Mouse (Mus musculus) olfactory bulb, adult 2 months (tissue): ENCODE data around the gene Best3. TPM values are rescaled to one million over a fixed set of nuclear protein-coding genes. Genes with fewer than 3 reads are reported as not detected.
"Not testable (repeated sequence)": the region's sequence is repeated elsewhere in the genome, so short reads cannot be mapped to it uniquely, and the experiment has no call there.

Experiments
- H3K27ac ChIP-seq: fragments of 200-500 bp; 2 replicates; pipeline ENCODE4 v1.5.1; 2012; ENCODE audit warnings: low read depth, low read length; ENCODE audit not compliant: insufficient read depth
- H3K4me1 ChIP-seq: fragments of 200-500 bp; 2 replicates; pipeline ENCODE4 v1.6.1; 2012; ENCODE audit warnings: low read length; ENCODE audit not compliant: control insufficient read depth, insufficient read depth
- H3K4me3 ChIP-seq: fragments of 200-500 bp; 2 replicates; pipeline ENCODE4 v1.5.1; 2012; ENCODE audit warnings: mild to moderate bottlenecking, low read depth, low read length, moderate library complexity; ENCODE audit not compliant: insufficient read depth
- CTCF ChIP-seq: fragments of 200-500 bp; IDR thresholded peaks from 2 replicates; pipeline ENCODE4 v1.5.1; 2012; ENCODE audit warnings: low read depth, mild to moderate bottlenecking, low read length, moderate library complexity; ENCODE audit not compliant: insufficient read depth
- POLR2A ChIP-seq: fragments of 200-500 bp; IDR thresholded peaks from 2 replicates; pipeline ENCODE4 v1.6.1; 2012; ENCODE audit warnings: mild to moderate bottlenecking, low read depth, low read length, moderate library complexity; ENCODE audit not compliant: insufficient read depth
- WGBS: fragments of 180-500 bp; shearing (Covaris S2); methylation state at CpG from one replicate; pipeline ENCODE4 v1.1.7; 2018; 5-methylcytosine and 5-hydroxymethylcytosine counted together
- polyA plus RNA-seq: library from polyadenylated mRNA; stranded (reverse); fragments of >200 nt; gene quantifications from 2 replicates; pipeline ENCODE4 v1.2.4, GENCODE M21; 2012; ENCODE audit warnings: low replicate concordance; ENCODE audit not compliant: missing spikeins, insufficient read depth, insufficient read length

The Best3 gene
- polyA plus RNA-seq, 1 experiment = not detected

GRCm38 (mm10) chr10:117013689-117014390 lies 27.7 kb downstream of the Best3 start:
- TF ChIP-seq POLR2A = no peak
- 12% methylated on average over 12 of the region's 12 CpGs for WGBS
- Histone ChIP-seq H3K27ac (no peak overlapping the region), H3K4me1 (peaks cover 7% of the 10 kb centered on the region), H3K4me3 (no peak overlapping the region)

DNA sequence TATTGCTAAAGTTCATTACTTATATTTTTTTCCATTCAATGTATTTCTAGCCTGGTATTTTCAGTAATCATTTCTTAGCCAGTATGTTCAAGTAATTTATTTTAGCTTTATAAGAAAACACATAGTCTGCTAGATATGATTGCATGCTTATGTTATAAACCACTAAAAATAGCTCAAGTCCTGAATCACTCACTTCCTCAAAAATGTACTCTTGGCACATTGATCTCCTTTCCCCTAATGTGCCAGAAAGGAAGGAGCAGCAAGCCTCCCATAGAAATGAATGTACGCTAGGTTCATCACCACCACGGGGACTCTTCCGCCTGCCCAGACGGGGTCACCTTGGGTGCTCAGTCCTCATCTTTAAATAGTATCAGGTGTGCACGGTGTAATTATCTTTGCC lies 28.5 kb downstream of the Best3 start:
- Histone ChIP-seq H3K4me3 (no peak overlapping the region), H3K27ac (no peak overlapping the region), H3K4me1 (peaks cover 7% of the 10 kb centered on the region)
- TF ChIP-seq POLR2A (no peak), CTCF (no peak)
- WGBS = 81% methylated on average over 5 of the region's 5 CpGs

GRCm38 (mm10) chr10:117018281-117018840 lies 32.2 kb downstream of the Best3 start:
- Histone ChIP-seq H3K4me3 (no peak overlapping the region), H3K4me1 (peaks cover 4% of the 10 kb centered on the region), H3K27ac (no peak overlapping the region)
- WGBS = 62% methylated on average over 7 of the region's 7 CpGs
- no peak for TF ChIP-seq CTCF
- TF ChIP-seq POLR2A = no peak

- no peak overlapping the region for H3K27ac ChIP-seq
- 54% methylated on average over 21 of the region's 21 CpGs for WGBS
- H3K4me3 ChIP-seq = no peak overlapping the region
- H3K4me1 ChIP-seq = peaks cover 5% of the 10 kb centered on the region; the same call in 1 of the 2 replicates
- TF ChIP-seq CTCF = no peak
- TF ChIP-seq POLR2A = no peak
These were observed 35.1 kb downstream of the Best3 start for GRCm38 (mm10) chr10:117021020-117021754.

GRCm38 (mm10) chr10:117023693-117024092 lies 37.6 kb downstream of the Best3 start:
- H3K4me3 ChIP-seq = no peak overlapping the region
- H3K27ac ChIP-seq = no peak overlapping the region
- TF ChIP-seq POLR2A (no peak), CTCF (no peak)
- peaks cover 5% of the 10 kb centered on the region; the same call in 1 of the 2 replicates for H3K4me1 ChIP-seq
- 66% methylated on average over 16 of the region's 16 CpGs for WGBS

- not testable (repeated sequence) for H3K27ac ChIP-seq, H3K4me3 ChIP-seq, H3K4me1 ChIP-seq
These were observed 39.7 kb downstream of the Best3 start for GRCm38 (mm10) chr10:117025776-117026175.

GRCm38 (mm10) chr10:117026176-117026575 lies 40.1 kb downstream of the Best3 start:
- H3K27ac ChIP-seq = no peak overlapping the region
- H3K4me1 ChIP-seq = peaks cover 5% of the 10 kb centered on the region; the same call in 1 of the 2 replicates
- no peak overlapping the region for H3K4me3 ChIP-seq
- TF ChIP-seq POLR2A (no peak), CTCF (no peak)
- WGBS = 48% methylated on average over 8 of the region's 8 CpGs

DNA sequence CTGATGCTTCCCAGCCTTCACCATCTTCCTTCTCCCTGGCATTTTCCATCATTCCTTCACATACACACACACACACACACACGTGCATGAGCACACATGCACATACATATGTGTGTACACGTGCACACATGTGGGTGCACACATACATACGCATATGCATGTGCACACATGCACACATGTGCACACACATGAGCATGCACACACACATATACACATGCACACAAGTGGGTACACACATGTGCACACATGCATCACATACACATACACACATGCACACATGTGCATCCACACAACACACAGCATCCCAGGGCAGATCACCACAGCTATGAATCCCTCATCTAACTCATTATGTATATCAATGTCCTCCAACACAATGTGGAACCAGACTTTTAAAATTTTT lies 45.0 kb downstream of the Best3 start:
- TF ChIP-seq POLR2A (no peak), CTCF (no peak)
- 97% methylated on average over 3 of the region's 3 CpGs for WGBS

GRCm38 (mm10) chr10:117033785-117034184 lies 47.7 kb downstream of the Best3 start:
- peaks cover 2% of the 10 kb centered on the region; the same call in 1 of the 2 replicates for H3K4me1 ChIP-seq
- 23% methylated on average over 8 of the region's 8 CpGs for WGBS
- no peak overlapping the region for H3K4me3 ChIP-seq
- H3K27ac ChIP-seq = no peak overlapping the region
- TF ChIP-seq CTCF (peak; percentile 60; the same call in 1 of the 2 replicates), POLR2A (no peak)

More for the DNA sequence above, 45.0 kb downstream of the Best3 start:
- H3K27ac ChIP-seq = no peak overlapping the region
- no peak overlapping the region for H3K4me3 ChIP-seq
- H3K4me1 ChIP-seq = peaks cover 2% of the 10 kb centered on the region; the same call in 1 of the 2 replicates
